Mouse (Mus musculus) small intestine, adult 2 months (tissue): ENCODE data around the gene Fnbp1. TPM values are rescaled to one million over a fixed set of nuclear protein-coding genes. Genes with fewer than 3 reads are reported as not detected.

Experiments
- H3K27ac ChIP-seq: fragments of 200-500 bp; 2 replicates; pipeline ENCODE4 v1.5.1; 2012; ENCODE audit warnings: low read depth, low read length, control low read depth, inconsistent platforms; ENCODE audit not compliant: insufficient read depth
- H3K27me3 ChIP-seq: fragments of 200-500 bp; 2 replicates; pipeline ENCODE4 v1.6.1; 2012; ENCODE audit warnings: mild to moderate bottlenecking, moderate library complexity, low read length, inconsistent platforms; ENCODE audit not compliant: control insufficient read depth, insufficient read depth
- H3K36me3 ChIP-seq: fragments of 200-500 bp; 2 replicates; pipeline ENCODE4 v1.6.1; 2012; ENCODE audit warnings: mild to moderate bottlenecking, low read length, control low read depth, inconsistent platforms; ENCODE audit not compliant: control insufficient read depth, insufficient read depth
- H3K4me1 ChIP-seq: fragments of 200-500 bp; 2 replicates; pipeline ENCODE4 v1.6.1; 2012; ENCODE audit warnings: low read length, inconsistent platforms, mixed read lengths; ENCODE audit not compliant: control insufficient read depth, insufficient read depth, insufficient read length
- H3K4me3 ChIP-seq: fragments of 200-500 bp; 2 replicates; pipeline ENCODE4 v1.5.1; 2012; ENCODE audit warnings: low read depth, mild to moderate bottlenecking, control low read depth, inconsistent platforms, low read length, moderate library complexity
- CTCF ChIP-seq: fragments of 200-500 bp; IDR thresholded peaks from 2 replicates; pipeline ENCODE4 v1.5.1; 2012; ENCODE audit warnings: low read depth, mild to moderate bottlenecking, control low read depth, inconsistent platforms, low read length, moderate library complexity, mixed read lengths; ENCODE audit not compliant: insufficient replicate concordance, insufficient read length; ENCODE audit errors: extremely low read depth
- POLR2A ChIP-seq: fragments of 200-500 bp; IDR thresholded peaks from 2 replicates; pipeline ENCODE4 v1.6.1; 2012; ENCODE audit warnings: low read depth, mild to moderate bottlenecking, control low read depth, inconsistent platforms, low read length, moderate library complexity
- WGBS: fragments of 180-500 bp; shearing (Covaris S2); methylation state at CpG from one replicate; pipeline ENCODE4 v1.1.7; 2018; 5-methylcytosine and 5-hydroxymethylcytosine counted together
- polyA plus RNA-seq: library from polyadenylated mRNA; depleted of rRNA; stranded (reverse); fragments of >200 nt; gene quantifications from 2 replicates; pipeline ENCODE4 v1.2.3, GENCODE M21; 2012

Fnbp1 gene
- polyA plus RNA-seq, 1 experiment = 28.6 TPM

DNA sequence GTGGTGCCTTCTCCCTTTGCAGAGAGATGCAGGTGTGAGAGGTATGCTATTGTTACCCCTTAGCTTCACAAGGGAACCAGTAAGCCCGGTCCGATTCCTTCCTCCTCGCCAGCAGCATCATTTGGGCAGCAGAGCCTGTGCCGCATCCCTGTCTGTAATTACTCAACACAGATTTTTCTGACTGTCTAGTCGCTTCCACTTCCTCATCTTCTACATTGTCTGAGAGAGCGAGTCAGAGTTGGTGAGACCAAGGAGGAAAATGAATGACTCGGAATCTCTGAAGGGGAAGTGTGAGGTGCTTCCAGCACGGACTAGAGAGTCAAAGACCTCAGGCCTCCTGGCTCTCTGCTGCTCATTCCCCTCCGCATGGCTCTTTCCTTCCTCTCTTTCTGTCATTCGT is 89.4 kb downstream of the Fnbp1 start:
- TF ChIP-seq CTCF = no peak
- TF ChIP-seq POLR2A = no peak
- Histone ChIP-seq H3K4me1 (no peaks in the 10 kb centered on the region), H3K4me3 (no peak overlapping the region), H3K36me3 (peaks cover 37% of the 10 kb centered on the region), H3K27ac (no peak overlapping the region; the same call in 1 of the 2 replicates), H3K27me3 (no peaks in the 10 kb centered on the region)
- 88% methylated on average over 10 of the region's 10 CpGs for WGBS

DNA sequence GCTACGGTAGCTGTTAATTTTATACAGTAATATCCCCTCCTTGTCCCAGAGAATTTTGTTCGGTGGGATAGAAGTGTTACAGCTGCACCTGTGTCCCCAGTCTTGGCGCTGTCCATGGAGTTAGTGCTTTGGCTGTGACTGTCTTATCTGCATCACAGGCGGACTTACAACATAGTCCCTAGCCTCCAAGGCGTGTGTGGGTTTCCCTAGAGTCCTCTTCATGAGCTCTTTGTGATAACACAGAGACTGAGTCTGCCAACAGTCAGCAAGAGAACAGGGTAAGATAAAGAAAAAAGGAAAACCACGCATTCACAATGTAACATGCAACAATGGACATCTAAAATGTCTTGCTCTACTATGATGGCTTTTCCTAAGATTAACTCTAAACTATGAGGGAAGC is 93.8 kb downstream of the Fnbp1 start:
- Histone ChIP-seq H3K4me1 (no peaks in the 10 kb centered on the region), H3K36me3 (peaks cover 13% of the 10 kb centered on the region), H3K27me3 (no peaks in the 10 kb centered on the region), H3K4me3 (no peak overlapping the region), H3K27ac (no peak overlapping the region)
- no peak for TF ChIP-seq CTCF
- no peak for TF ChIP-seq POLR2A
- WGBS = 81% methylated on average over 6 of the region's 6 CpGs

DNA sequence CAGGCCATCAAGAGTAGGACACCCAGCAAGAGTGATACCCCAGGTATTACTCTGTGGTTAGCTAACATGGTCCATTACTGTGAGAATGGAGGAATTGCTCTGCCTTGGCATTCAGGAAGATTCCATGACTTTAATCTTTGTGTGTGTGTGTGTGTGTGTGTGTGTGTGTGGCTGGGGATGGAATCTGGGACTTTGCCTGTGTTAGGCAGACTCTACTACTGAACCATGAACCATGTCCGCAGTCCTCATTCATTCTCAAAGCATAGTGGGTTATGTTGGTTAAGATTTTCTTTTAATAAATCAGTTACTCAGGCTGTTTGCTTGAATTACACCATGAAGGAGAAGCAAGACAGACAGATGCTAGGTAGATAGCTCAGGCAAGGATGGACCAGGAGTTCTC is 98.0 kb downstream of the Fnbp1 start:
- H3K27me3 ChIP-seq = no peaks in the 10 kb centered on the region
- H3K36me3 ChIP-seq = 0 out of 2 replicates have a peak, but pooled peaks cover 1% of the 10 kb centered on the region
- WGBS = 97% methylated on average over 1 of the region's 1 CpGs
- H3K4me3 ChIP-seq = no peak overlapping the region
- no peak overlapping the region for H3K27ac ChIP-seq
- no peaks in the 10 kb centered on the region for H3K4me1 ChIP-seq
- TF ChIP-seq CTCF (no peak), POLR2A (no peak)

DNA sequence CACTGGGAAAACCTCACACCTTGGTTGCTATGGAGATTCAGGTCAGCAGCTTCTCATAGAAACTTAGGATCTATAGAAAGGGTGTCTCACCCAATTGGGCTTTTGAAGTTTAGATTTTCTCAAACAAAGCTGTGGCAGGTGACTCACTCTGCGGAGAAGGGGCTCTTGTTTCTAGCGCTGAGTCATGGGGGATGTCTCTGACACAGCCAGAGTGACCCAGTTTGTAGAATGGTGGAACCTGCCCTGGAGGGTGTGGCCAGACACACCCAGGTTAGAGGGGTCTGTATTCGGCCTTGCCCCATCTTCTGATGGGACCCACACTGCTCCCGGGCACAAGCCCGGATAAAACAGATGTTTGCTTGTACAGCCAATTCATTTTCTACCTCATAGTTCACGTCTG is 98.9 kb downstream of the Fnbp1 start:
- Histone ChIP-seq H3K4me3 (no peak overlapping the region), H3K27me3 (no peaks in the 10 kb centered on the region), H3K36me3 (no peaks in the 10 kb centered on the region), H3K27ac (no peak overlapping the region), H3K4me1 (no peaks in the 10 kb centered on the region)
- WGBS = 68% methylated on average over 6 of the region's 6 CpGs
- TF ChIP-seq POLR2A (no peak), CTCF (no peak)

DNA sequence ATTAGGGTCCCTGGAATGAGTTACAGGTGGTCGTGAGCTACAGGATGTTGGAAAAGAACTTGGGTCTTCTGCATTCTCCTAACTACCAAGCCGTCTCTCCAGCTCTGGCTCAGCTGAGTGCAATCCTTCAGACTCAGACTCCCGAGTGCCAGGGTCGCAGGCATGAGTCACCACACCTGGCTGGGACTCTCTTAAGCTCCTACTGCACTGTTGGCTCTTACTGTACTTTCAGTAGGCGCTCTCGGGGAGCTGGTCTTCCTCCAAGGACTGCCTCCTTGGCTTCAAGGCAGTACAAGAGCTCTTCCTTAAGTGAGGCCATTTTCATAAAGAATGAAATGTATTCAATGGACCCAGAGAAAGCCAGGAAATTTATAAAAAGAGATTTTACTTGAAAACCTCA is 100.4 kb downstream of the Fnbp1 start:
- 77% methylated on average over 6 of the region's 6 CpGs for WGBS
- H3K27ac ChIP-seq = no peak overlapping the region
- no peaks in the 10 kb centered on the region for H3K27me3 ChIP-seq
- no peak overlapping the region for H3K4me3 ChIP-seq
- no peak for TF ChIP-seq POLR2A
- TF ChIP-seq CTCF = no peak
- no peaks in the 10 kb centered on the region for H3K4me1 ChIP-seq
- no peaks in the 10 kb centered on the region; the same call in 1 of the 2 replicates for H3K36me3 ChIP-seq

DNA sequence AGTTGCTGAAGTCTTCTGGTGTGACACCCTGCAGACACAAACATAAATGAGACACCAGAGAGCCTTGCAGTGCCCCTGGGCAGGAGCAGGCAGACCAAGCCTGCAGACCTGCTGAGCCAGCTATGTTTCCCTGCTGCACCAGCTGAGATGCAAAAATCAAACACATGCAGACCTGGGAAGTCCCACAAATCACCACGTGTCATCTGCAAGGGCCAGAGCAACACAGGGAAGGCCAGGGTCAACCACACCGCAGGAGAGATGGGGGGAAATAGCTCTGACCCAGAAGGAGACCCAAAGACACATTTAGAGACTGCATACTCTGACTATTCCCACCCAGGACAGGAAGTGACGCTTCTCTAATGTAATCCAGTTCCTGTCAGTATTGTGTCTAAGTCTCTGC is 101.3 kb downstream of the Fnbp1 start:
- no peaks in the 10 kb centered on the region for H3K4me1 ChIP-seq
- no peak overlapping the region for H3K4me3 ChIP-seq
- no peak overlapping the region for H3K27ac ChIP-seq
- peaks cover under 1% of the 10 kb centered on the region; the same call in 1 of the 2 replicates for H3K36me3 ChIP-seq
- no peaks in the 10 kb centered on the region for H3K27me3 ChIP-seq
- WGBS = 80% methylated on average over 3 of the region's 3 CpGs
- no peak for TF ChIP-seq CTCF

DNA sequence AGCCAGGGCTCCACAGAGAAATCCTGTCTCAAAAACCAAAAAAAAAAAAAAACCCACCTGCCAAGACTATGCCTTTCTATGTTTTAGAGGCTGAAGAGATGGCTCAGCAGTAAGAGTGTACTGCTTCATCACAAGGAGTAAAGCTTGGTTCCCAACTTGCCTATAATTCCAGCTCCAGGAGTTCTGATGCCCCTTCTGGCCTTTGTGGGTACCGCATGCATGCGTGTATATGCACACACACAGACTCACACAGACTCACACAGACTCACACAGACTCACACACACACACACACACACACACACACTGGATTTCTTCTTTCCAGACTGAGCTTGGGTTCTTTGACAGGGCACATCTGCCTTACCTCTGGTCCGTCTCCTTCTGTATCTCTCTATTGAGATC is 101.8 kb downstream of the Fnbp1 start:
- Histone ChIP-seq H3K4me3 (no peak overlapping the region), H3K4me1 (no peaks in the 10 kb centered on the region), H3K36me3 (peaks cover 2% of the 10 kb centered on the region; the same call in 1 of the 2 replicates), H3K27me3 (no peaks in the 10 kb centered on the region), H3K27ac (no peak overlapping the region)
- over 99% methylated on average over 3 of the region's 3 CpGs for WGBS
- TF ChIP-seq POLR2A (no peak), CTCF (no peak)

DNA sequence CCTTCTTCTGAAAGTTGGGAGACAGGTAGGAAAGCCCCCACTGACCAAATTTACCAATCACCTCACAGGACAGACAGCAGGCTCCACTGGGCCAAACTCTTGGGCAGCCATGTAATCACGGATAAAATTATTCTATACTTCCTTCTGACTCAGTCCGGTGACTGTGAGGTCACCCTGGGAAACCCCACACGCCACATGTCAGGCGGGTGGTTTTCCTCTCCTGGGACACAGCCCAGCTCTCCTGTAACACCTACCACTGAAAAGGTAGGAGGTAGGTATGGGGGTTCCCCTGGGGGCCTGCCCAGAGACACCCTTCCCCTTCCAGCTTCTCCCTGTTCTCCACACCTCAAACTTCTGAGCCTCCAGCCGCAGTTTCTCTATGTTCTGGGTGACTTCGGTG is 105.0 kb downstream of the Fnbp1 start:
- Histone ChIP-seq H3K27ac (no peak overlapping the region), H3K36me3 (peaks cover 6% of the 10 kb centered on the region; the same call in 1 of the 2 replicates), H3K4me1 (no peaks in the 10 kb centered on the region), H3K27me3 (no peaks in the 10 kb centered on the region), H3K4me3 (no peak overlapping the region)
- TF ChIP-seq POLR2A (no peak), CTCF (no peak)
- 85% methylated on average over 6 of the region's 6 CpGs for WGBS
